Mouse (Mus musculus) heart, embryonic 13.5 days (tissue): ENCODE data around the gene Xkr8. TPM values are rescaled to one million over a fixed set of nuclear protein-coding genes. Genes with fewer than 3 reads are reported as not detected.

Experiments
- polyA plus RNA-seq: library from polyadenylated mRNA; unstranded; fragments of >200 nt; fragmentation: Nextera tagmentation; extraction: Ambion mirVana; gene quantifications from 2 replicates; pipeline ENCODE4 v1.2.1, GENCODE M21; 2015

Xkr8 gene
- polyA plus RNA-seq, 1 experiment from 2014 or later, result 3.8 TPM

Other genes with a start within 250 kb of the Xkr8 start
- 7.3 and 8.4 TPM in 2 replicates for gene Sesn2, start 222.0 kb downstream of the Xkr8 start, polyA plus RNA-seq
- 1,230 and 1,350 TPM in 2 replicates for gene Atpif1, start 198.9 kb downstream of the Xkr8 start, polyA plus RNA-seq
- 103 and 116 TPM in 2 replicates for gene Dnajc8, start 197.0 kb downstream of the Xkr8 start, polyA plus RNA-seq
- 0.62 and 1.2 TPM in 2 replicates for gene Ptafr, start 168.5 kb downstream of the Xkr8 start, polyA plus RNA-seq
- 17.7 and 19.7 TPM in 2 replicates for gene Eya3, start 93.6 kb downstream of the Xkr8 start, polyA plus RNA-seq
- 6.1 TPM in 2 replicates for gene Smpdl3b, start 24.7 kb upstream of the Xkr8 start, polyA plus RNA-seq
- gene Rpa2, start 35.8 kb upstream of the Xkr8 start, polyA plus RNA-seq, result 80.2 and 81.2 TPM in 2 replicates
- gene Themis2, start 63.8 kb upstream of the Xkr8 start, polyA plus RNA-seq, result 1.1 TPM in 2 replicates
- 30.1 and 32.8 TPM in 2 replicates for gene Ppp1r8, start 110.6 kb upstream of the Xkr8 start, polyA plus RNA-seq
- gene Stx12, start 152.0 kb upstream of the Xkr8 start, polyA plus RNA-seq, result 50.5 and 57.0 TPM in 2 replicates
- 34.8 and 35.6 TPM in 2 replicates for gene Fam76a, start 190.0 kb upstream of the Xkr8 start, polyA plus RNA-seq
- gene Fgr, start 241.5 kb upstream of the Xkr8 start, polyA plus RNA-seq, result 0.21 and 0.23 TPM in 2 replicates